Mouse (Mus musculus): ENCODE measurements at regions not wholly inside any gene's neighbourhood (a gene's known extent, or its start where the extent isn't known, plus 50 kb on each side); places are given as distances from the start of the nearest gene placed in this dataset.
"Not testable (repeated sequence)": the region's sequence is repeated elsewhere in the genome, so short reads cannot be mapped to it uniquely, and the experiment has no call there.

DNA sequence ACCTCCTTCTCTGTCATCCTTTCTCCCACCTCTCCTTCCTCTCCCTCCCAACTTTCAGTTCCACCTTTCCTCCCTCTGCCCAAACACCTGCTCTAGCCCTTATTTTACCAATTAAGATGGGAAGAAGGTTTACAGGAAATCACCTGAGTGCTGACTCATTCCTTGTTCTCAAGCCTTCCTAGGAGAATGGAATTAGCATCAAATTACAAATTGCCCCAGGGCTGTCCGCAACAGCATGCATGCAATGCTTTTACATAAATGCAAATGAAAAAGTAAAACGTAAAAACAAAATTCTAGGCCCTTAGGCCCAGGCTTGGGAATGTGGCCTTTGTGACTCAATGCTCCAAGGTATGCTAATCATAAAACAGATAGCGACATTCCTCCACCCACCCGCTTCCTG lies 175.2 kb downstream of the Diras2 start:
- H3K27ac ChIP-seq (replicated peaks); H3K36me3 ChIP-seq; H3K9ac ChIP-seq; H3K27me3 ChIP-seq; H3K4me3 ChIP-seq (replicated peaks); H3K4me2 ChIP-seq (replicated peaks); ATAC-seq (ENCODE audit: insufficient number of reproducible peaks, low FRiP score, low TSS enrichment, low read depth); H3K9me3 ChIP-seq (replicated peaks); H3K4me1 ChIP-seq: not testable (repeated sequence)
- 72% methylated on average over 4 of the region's 4 CpGs for WGBS

DNA sequence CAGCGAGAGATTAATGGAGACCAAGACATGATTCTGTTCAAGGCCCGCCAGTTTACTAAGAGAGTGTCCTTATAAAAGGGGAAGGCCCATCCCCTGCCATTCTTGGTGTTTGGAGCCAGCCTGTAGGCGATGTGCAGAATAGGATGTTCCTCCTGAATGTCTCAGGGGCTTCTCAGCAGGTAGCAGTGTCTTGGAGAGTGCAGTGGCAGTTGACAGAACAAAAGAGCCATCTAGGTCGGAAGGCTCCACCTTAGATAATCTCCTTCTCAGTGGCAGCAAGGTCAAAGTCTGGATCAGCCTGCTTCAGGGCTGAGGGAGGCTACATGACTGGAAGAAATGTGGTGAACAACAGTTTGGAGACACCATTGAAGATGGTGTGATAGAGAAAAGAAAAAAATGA lies 171.7 kb downstream of the Diras2 start:
- not testable (repeated sequence) for H3K27ac ChIP-seq (replicated peaks); H3K9me3 ChIP-seq (replicated peaks); H3K36me3 ChIP-seq; H3K4me3 ChIP-seq (replicated peaks); H3K9ac ChIP-seq; ATAC-seq (ENCODE audit: insufficient number of reproducible peaks, low FRiP score, low TSS enrichment, low read depth); H3K4me2 ChIP-seq (replicated peaks); H3K27me3 ChIP-seq; H3K4me1 ChIP-seq
- 75% methylated on average over 4 of the region's 4 CpGs for WGBS

DNA sequence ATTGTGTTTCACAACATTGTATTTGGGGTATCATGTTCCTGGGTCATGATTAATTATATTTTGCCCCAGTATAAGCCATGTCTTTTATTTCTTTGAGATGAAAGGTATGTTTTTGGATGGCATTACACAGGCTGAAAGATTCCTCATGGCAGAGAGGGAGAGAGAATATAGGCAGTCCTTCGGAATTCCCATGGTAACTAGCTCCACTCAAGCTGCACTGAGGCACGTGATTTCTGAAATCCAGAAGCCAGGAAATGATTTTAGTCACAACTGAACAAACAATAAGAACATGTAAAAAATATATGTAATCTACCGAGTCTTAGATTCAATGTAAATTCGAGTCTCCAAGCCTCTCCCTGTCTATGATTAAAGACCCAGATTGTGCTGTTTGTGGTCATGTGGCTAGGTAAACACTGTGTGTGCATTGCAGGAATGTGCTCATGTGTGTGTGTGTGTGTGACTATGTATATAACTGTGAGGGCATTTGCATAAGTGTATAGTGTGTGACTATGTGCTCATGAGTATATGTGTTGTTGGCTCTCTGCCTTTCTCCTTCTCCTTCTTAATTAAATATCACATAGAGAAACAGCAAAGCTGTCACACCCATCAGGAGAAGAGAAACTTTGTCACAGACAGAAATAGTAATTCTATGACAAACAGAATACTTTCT lies 169.8 kb downstream of the Diras2 start:
- Histone ChIP-seq H3K27me3 (no peaks in the 10 kb centered on the region), H3K9me3 (replicated peaks) (no peaks in the 10 kb centered on the region), H3K9ac (no peak overlapping the region), H3K4me1 (no peaks in the 10 kb centered on the region), H3K4me3 (replicated peaks) (no peak overlapping the region), H3K4me2 (replicated peaks) (no peak overlapping the region), H3K27ac (replicated peaks) (no peak overlapping the region), H3K36me3 (no peaks in the 10 kb centered on the region)
- WGBS, result 38% methylated on average over 4 of the region's 4 CpGs
- ATAC-seq (ENCODE audit: insufficient number of reproducible peaks, low FRiP score, low TSS enrichment, low read depth), result no peak

DNA sequence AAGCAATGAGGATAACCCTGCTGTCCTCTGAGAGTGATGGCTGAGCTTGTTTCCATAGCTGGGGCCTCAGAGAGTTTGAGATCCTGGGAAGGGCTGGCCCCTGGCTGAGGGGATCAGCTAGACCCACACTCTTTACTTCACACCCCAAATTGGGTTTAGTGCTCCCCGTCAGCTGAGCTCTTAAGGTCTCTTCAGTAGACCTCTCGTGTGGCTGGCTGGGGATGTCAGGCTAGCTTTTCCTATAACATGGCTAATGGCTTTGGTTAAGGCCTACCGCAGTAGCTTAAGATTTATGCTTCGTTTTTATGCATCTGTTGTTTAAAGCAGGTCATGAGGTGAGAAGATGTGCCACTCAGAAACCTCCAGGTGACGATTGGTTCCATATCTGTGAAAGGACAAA lies 168.8 kb downstream of the Diras2 start:
- Histone ChIP-seq H3K9me3 (replicated peaks) (no peaks in the 10 kb centered on the region), H3K27ac (replicated peaks) (no peak overlapping the region), H3K4me1 (no peaks in the 10 kb centered on the region), H3K9ac (no peak overlapping the region), H3K27me3 (no peaks in the 10 kb centered on the region), H3K4me3 (replicated peaks) (no peak overlapping the region), H3K4me2 (replicated peaks) (no peak overlapping the region), H3K36me3 (no peaks in the 10 kb centered on the region)
- ATAC-seq (ENCODE audit: insufficient number of reproducible peaks, low FRiP score, low TSS enrichment, low read depth), result no peak
- WGBS, result 89% methylated on average over 5 of the region's 5 CpGs

DNA sequence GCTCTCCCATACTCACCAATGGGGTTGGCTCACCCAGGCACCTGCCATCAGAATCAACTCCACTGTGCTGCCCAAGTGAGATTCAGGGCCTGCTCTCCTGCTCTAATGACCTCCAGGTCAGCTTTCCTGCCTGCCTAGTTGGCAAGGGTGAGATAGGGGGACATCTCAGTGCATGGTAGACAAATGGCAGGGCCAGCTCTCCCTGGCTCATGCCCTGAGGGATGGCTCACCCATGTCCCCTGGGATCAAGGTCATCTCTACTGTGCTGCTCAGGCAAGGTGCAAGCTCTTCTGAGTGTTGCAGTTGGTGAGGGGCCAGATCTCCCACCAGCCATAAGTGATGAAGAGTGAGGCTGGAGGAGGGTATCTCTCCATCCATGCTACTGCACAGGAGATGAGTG lies 161.2 kb downstream of the Diras2 start:
- Histone ChIP-seq H3K4me3 (replicated peaks) (no peak overlapping the region), H3K4me1 (no peaks in the 10 kb centered on the region), H3K27ac (replicated peaks) (no peak overlapping the region), H3K4me2 (replicated peaks) (no peak overlapping the region), H3K36me3 (no peaks in the 10 kb centered on the region), H3K27me3 (no peaks in the 10 kb centered on the region), H3K9me3 (replicated peaks) (no peaks in the 10 kb centered on the region), H3K9ac (no peak overlapping the region)
- no peak for ATAC-seq (ENCODE audit: insufficient number of reproducible peaks, low FRiP score, low TSS enrichment, low read depth)

DNA sequence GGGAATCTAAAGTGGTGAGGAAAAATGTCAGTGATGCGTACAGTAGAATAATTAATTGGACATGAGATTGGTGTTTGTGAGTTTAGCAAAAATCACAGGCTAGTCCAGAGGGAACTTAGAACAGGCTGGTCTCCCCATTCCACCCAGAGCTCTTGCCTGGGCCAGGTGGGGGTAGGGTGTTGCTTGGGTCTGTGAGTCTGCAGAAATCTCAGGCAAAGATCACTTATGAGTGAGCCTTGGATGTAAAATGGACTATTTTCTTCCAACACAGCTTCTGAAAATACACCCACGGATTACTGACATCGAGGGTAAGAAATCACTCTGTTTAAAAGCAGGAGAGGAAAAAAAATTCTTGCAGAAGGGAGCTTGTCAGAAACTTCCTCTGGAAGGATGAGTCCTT lies 159.1 kb downstream of the Diras2 start:
- Histone ChIP-seq H3K27me3 (no peaks in the 10 kb centered on the region), H3K27ac (replicated peaks) (no peak overlapping the region), H3K4me3 (replicated peaks) (no peak overlapping the region), H3K36me3 (no peaks in the 10 kb centered on the region), H3K9ac (no peak overlapping the region), H3K4me2 (replicated peaks) (no peak overlapping the region), H3K4me1 (no peaks in the 10 kb centered on the region), H3K9me3 (replicated peaks) (no peaks in the 10 kb centered on the region)
- WGBS, result 85% methylated on average over 3 of the region's 3 CpGs
- no peak for ATAC-seq (ENCODE audit: insufficient number of reproducible peaks, low FRiP score, low TSS enrichment, low read depth)

DNA sequence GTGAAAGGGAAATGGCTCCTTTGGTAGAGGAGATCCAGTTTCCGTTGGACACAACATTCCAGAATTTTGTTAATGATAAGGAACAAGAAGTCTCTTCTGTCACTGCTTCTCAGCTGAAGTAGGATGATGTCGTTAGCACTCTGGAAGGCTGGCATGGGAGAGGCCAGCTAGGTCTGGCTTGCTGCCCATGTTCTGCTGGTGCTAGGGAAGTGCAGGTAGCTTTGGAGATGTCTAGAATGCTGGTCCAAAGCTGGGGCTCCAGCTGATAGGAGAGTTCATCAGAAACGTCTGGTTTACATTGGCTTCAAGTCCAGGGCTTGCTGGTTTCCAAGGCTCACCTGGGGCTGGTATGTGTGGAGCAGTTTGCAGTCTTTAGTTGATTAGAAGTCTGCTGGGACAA lies 156.3 kb downstream of the Diras2 start:
- Histone ChIP-seq H3K27me3 (no peaks in the 10 kb centered on the region), H3K4me3 (replicated peaks) (no peak overlapping the region), H3K4me2 (replicated peaks) (no peak overlapping the region), H3K4me1 (no peaks in the 10 kb centered on the region), H3K9ac (no peak overlapping the region), H3K36me3 (no peaks in the 10 kb centered on the region), H3K27ac (replicated peaks) (no peak overlapping the region), H3K9me3 (replicated peaks) (no peaks in the 10 kb centered on the region; the same call in 1 of the 2 replicates)
- WGBS, result 65% methylated on average over 3 of the region's 3 CpGs
- no peak for ATAC-seq (ENCODE audit: insufficient number of reproducible peaks, low FRiP score, low TSS enrichment, low read depth)

DNA sequence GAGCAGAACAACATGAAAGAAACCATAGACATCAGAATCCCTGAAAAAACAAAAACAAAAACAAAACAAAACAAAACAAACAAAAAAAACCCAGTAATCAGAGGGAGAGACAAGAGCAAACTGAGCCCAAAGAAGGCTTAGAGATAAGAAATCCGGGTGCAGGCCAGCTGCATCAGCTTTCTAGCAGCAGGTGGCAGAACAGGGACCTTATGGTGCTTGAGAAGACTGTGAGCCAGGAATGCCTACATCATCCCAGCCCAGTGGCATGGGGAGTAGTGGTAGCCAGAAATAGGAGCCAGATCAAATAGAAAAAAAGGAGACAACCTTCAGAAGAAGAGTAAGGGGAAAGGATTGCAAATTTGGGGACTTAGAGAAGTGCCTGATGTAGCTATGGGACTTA lies 152.8 kb downstream of the Diras2 start:
- Histone ChIP-seq H3K27me3 (no peaks in the 10 kb centered on the region), H3K4me3 (replicated peaks) (no peak overlapping the region), H3K27ac (replicated peaks) (no peak overlapping the region), H3K4me2 (replicated peaks) (no peak overlapping the region), H3K36me3 (no peaks in the 10 kb centered on the region), H3K9me3 (replicated peaks) (no peaks in the 10 kb centered on the region; the same call in 1 of the 2 replicates), H3K4me1 (no peaks in the 10 kb centered on the region), H3K9ac (no peak overlapping the region)
- WGBS, result 56% methylated on average over 1 of the region's 1 CpGs
- ATAC-seq (ENCODE audit: insufficient number of reproducible peaks, low FRiP score, low TSS enrichment, low read depth), result no peak

DNA sequence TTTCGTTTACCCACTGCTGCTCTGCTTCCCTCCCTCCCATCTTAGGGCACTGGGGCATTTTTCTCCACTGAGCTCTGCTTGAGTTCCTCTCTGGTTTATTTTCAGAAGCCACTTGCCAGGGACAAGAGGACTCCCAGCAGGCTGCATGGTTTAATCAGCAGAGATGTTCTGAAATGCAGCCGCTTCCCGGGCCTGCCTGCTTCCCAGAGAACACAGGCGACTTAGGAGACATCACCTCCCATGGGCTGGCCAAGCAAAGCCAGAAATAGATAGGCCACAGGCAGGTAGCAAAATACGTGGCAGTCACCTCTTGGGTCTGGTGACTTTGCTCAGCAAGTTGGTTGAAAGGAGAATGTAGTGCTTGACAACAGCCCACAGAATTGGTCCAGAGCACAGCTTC lies 141.8 kb downstream of the Diras2 start:
- H3K4me2 ChIP-seq (replicated peaks), result no peak overlapping the region
- H3K27ac ChIP-seq (replicated peaks), result no peak overlapping the region
- H3K27me3 ChIP-seq, result no peaks in the 10 kb centered on the region
- no peaks in the 10 kb centered on the region for H3K4me1 ChIP-seq
- no peaks in the 10 kb centered on the region for H3K36me3 ChIP-seq
- no peak for ATAC-seq (ENCODE audit: insufficient number of reproducible peaks, low FRiP score, low TSS enrichment, low read depth)
- no peaks in the 10 kb centered on the region for H3K9me3 ChIP-seq (replicated peaks)
- H3K9ac ChIP-seq, result no peak overlapping the region
- no peak overlapping the region for H3K4me3 ChIP-seq (replicated peaks)
- 88% methylated on average over 5 of the region's 5 CpGs for WGBS

DNA sequence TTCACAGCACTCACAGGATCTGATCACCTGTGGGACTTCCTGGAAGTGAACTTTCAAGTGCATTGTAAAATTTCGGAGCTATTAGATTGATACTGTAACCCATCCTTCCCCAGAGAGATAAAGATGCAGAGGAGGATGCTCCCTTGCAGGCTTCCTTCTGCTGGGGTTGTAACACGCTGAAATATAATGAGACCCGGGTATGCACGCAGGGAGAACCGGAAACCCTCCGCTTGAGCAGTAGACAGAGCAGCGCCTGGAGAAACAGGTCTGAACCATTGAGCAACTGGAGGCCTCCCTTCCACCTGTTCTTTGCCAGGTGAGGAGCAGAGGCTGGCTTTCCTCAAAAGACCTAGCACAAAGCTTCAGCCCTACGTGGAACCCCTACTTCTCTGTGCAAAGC lies 135.3 kb downstream of the Diras2 start:
- Histone ChIP-seq H3K4me3 (replicated peaks) (no peak overlapping the region), H3K36me3 (no peaks in the 10 kb centered on the region), H3K27me3 (no peaks in the 10 kb centered on the region), H3K27ac (replicated peaks) (no peak overlapping the region), H3K9me3 (replicated peaks) (no peaks in the 10 kb centered on the region), H3K4me2 (replicated peaks) (no peak overlapping the region), H3K9ac (no peak overlapping the region), H3K4me1 (no peaks in the 10 kb centered on the region)
- 74% methylated on average over 8 of the region's 8 CpGs for WGBS
- ATAC-seq (ENCODE audit: insufficient number of reproducible peaks, low FRiP score, low TSS enrichment, low read depth), result no peak

DNA sequence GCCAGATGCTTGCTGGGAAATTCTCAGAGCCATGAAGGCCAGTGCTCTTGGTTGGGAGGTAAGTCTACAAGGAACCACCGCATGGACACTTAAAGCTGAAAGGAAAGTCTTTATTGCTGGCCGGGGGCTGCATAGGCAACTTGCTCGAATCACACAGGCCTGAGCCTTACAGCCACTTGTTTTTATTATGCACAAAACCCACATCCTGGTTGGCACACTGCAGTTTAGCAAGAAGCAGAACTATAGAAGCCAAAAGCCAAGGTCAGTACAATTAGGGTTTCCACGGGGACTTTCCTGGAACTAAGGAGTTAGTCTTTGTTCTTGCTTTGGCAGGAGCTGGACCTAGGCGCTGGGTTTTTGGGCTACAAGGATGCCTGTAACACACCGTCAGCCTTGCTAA lies 132.7 kb downstream of the Diras2 start:
- Histone ChIP-seq H3K4me3 (replicated peaks) (no peak overlapping the region), H3K36me3 (no peaks in the 10 kb centered on the region), H3K4me2 (replicated peaks) (no peak overlapping the region), H3K27me3 (no peaks in the 10 kb centered on the region), H3K27ac (replicated peaks) (no peak overlapping the region), H3K9ac (no peak overlapping the region), H3K9me3 (replicated peaks) (no peaks in the 10 kb centered on the region), H3K4me1 (no peaks in the 10 kb centered on the region)
- 77% methylated on average over 6 of the region's 6 CpGs for WGBS
- no peak for ATAC-seq (ENCODE audit: insufficient number of reproducible peaks, low FRiP score, low TSS enrichment, low read depth)

DNA sequence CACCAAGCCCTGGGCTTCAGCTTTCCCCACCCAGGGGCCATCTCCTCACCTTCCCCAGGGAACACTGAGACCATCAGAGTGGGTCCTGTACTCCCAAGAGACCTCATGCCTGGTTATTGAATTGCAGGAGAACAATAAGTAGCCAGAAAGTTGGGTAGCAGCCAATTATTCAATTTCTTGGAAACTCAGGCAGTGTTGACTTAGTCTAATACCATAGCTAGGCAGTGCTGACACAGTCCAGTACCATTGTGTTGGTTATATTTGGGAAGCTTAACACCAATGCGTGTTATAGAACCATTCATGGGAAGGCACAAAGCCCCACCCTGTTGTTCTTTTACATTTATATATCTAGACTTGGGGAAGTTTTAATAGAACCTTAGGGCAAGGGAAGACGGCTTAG lies 131.9 kb downstream of the Diras2 start:
- WGBS, result 65% methylated on average over 2 of the region's 2 CpGs
- no peak overlapping the region for H3K4me2 ChIP-seq (replicated peaks)
- no peaks in the 10 kb centered on the region for H3K4me1 ChIP-seq
- H3K4me3 ChIP-seq (replicated peaks), result no peak overlapping the region
- H3K27me3 ChIP-seq, result no peaks in the 10 kb centered on the region
- H3K9me3 ChIP-seq (replicated peaks), result no peaks in the 10 kb centered on the region
- H3K9ac ChIP-seq, result no peak overlapping the region
- H3K27ac ChIP-seq (replicated peaks), result no peak overlapping the region
- H3K36me3 ChIP-seq, result no peaks in the 10 kb centered on the region
- no peak for ATAC-seq (ENCODE audit: insufficient number of reproducible peaks, low FRiP score, low TSS enrichment, low read depth)

All from embryonic facial prominence, embryonic 15.5 days (tissue).